Mouse (Mus musculus) gastrocnemius, postnatal 25 days (tissue): Measurements from ENCODE around the gene Lpar4. TPM values are rescaled to one million over a fixed set of nuclear protein-coding genes. Genes with fewer than 3 reads are reported as not detected.
A peak's percentile ranks its signal among the peaks of the same experiment; 100 is the strongest.

ENCODE experiments used
- DNase-seq: peaks from one replicate; pipeline ENCODE4 v3.0.0; 2022
- long read RNA-seq, 2 experiments: library from polyadenylated mRNA; stranded (forward); transcript quantifications; one replicate each; pipeline ENCODE4 v2.0.0; 2021
- total RNA-seq, 2 experiments: library from RNA; stranded (reverse); gene quantifications; 1 replicate in 1 of 2; 2 replicates in 1 of 2; pipeline ENCODE4 v1.2.3; 2021

Gene Lpar4
- 1 to 10 TPM; 1.2 to 1.4 TPM for total RNA-seq
- long read RNA-seq, experiment 1 = 0 reads
- long read RNA-seq, experiment 2 = 0 reads

GRCm38 (mm10) chrX:106920175-106920827 is at the start of gene Lpar4:
TSS of gene Lpar4 (plus strand) at chrX:106920625.
- peak; percentile 16 for DNase-seq

- no peak for DNase-seq
Measured at GRCm38 (mm10) chrX:106871426-106871825, 49.0 kb upstream of the Lpar4 start.

- DNase-seq = no peak
Measured at GRCm38 (mm10) chrX:106871894-106872293, 48.5 kb upstream of the Lpar4 start.

- DNase-seq = no peak
Measured at GRCm38 (mm10) chrX:106872315-106872714, 48.1 kb upstream of the Lpar4 start.

- no peak for DNase-seq
Measured at GRCm38 (mm10) chrX:106897707-106898275, 22.6 kb upstream of the Lpar4 start.

- no peak for DNase-seq
Measured at GRCm38 (mm10) chrX:106920828-106921619, 599 bp downstream of the Lpar4 start.

- no peak for DNase-seq
Measured at GRCm38 (mm10) chrX:106924572-106924971, 4.1 kb downstream of the Lpar4 start.

- no peak for DNase-seq
Measured at GRCm38 (mm10) chrX:106939326-106939725, 18.9 kb downstream of the Lpar4 start.

- no peak for DNase-seq
Measured at GRCm38 (mm10) chrX:106950558-106950957, 30.1 kb downstream of the Lpar4 start.

- no peak for DNase-seq
Measured at GRCm38 (mm10) chrX:106951016-106951415, 30.6 kb downstream of the Lpar4 start.

- DNase-seq = no peak
Measured at GRCm38 (mm10) chrX:106953840-106954239, 33.4 kb downstream of the Lpar4 start.

- no peak for DNase-seq
Measured at GRCm38 (mm10) chrX:106962233-106962632, 41.8 kb downstream of the Lpar4 start.

GRCm38 (mm10) chrX:106964326-106964725 is 43.9 kb downstream of the Lpar4 start:
- peak; percentile 15 for DNase-seq

Other genes starting within 250 kb of the Lpar4 start
- gene Rtl3, start 80.0 kb upstream of the Lpar4 start, total RNA-seq = 1 to 10 TPM; 1.1 to 1.4 TPM
- not detected for gene P2ry10, start 167.9 kb downstream of the Lpar4 start, total RNA-seq
- gene P2ry10b, start 228.3 kb downstream of the Lpar4 start, total RNA-seq = under 1 TPM; 0.28 to 0.94 TPM